Mouse (Mus musculus): ENCODE measurements around the gene Sdr39u1. TPM values are rescaled to one million over a fixed set of nuclear protein-coding genes. Genes with fewer than 3 reads are reported as not detected.

Sdr39u1 gene
- total RNA-seq (2021) = 10 to 100 TPM; 45.7 to 50.1 TPM
- long read RNA-seq, experiment 1, transcript Sdr39u1-201 (6 exons, 1,255 nt) = major isoform, 21 of 45 reads
- long read RNA-seq, experiment 1, partial matches to known transcripts = 6 of 45 reads
- long read RNA-seq, experiment 1, other reads (novel, unspliced or antisense) = 12 of 45 reads
- long read RNA-seq, experiment 2, transcript Sdr39u1-201 (6 exons, 1,255 nt) = major isoform, 18 of 39 reads
- long read RNA-seq, experiment 2, transcript Sdr39u1-216 (4 exons, 385 nt) = minor isoform, 5 of 39 reads
- long read RNA-seq, experiment 2, partial matches to known transcripts = 6 of 39 reads
- long read RNA-seq, experiment 2, other reads (novel, unspliced or antisense) = 4 of 39 reads

DNA sequence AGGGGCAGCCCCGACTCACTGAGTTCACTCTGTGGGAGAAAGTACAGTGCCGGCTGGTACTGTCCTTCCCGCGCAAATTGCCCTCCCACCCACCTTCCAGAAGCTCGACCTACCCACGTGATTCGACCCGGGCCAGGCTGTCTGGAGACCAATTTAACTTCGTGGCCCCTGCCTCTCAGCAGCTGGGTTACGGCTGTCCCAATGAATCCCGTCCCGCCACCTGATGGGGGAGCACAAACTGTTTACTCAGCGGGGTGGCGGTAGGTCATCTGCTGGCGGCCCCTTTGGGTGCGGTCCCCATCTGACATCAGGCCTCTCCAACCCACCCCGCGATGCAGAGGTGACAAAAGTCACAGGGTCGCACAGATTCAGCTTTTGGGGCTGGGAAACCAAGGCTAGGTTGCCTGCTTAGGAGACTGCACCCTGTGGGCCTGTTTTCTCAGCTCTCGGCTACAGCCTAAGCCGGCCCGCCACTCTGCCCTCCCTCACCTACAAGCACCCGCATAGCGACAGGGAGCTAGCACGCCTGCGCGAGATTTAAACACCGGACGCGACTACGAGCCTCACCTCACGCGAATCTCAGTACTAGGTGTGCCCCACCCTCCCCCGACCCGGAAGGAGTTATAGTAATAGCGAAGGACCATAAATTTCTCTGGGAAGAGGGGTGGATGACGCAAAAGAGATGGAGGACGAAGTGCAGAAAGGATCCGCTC lies at the start of gene Sdr39u1:
Gene Sdr39u1 (minus strand): TSS at position 593 of the 713 bp plus-strand sequence.
- peak; percentile 60 to 82 for DNase-seq (ENCODE audit: low spot score in 2 of 2)

DNA sequence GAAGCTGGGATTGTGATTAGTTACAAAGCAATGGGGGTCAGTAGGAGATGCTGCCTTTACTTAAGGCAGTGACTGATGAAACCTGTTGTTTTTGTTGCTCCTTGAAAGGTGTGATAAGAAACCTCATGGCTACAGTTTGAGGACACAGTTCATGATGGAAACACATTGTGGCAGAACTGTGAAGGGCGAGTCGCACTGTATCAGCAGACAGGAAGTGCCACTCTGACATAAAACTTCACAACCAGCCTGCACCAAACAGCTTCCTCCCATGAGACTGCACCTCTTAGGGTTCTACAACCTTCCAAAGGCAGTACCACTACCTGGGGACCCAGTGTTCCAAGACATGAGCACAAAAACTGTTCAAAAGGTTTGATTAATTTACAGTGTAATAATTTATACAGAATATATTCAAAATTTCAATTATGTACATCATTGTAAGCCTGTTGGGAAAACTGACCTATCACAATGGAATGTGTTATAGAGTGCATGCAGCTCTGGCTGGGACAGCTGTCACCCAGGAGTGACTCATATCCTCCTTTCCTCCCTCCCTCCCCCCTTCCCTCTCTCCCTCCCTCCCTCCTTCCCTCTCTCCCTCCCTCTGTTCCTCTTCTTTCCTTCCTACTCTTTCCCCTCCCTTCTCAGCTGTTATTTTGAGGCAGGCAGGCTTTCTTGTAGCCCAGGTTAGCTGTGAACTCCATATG lies 46.3 kb upstream of the Sdr39u1 start:
- no peak for DNase-seq (ENCODE audit: low spot score in 2 of 2)

DNA sequence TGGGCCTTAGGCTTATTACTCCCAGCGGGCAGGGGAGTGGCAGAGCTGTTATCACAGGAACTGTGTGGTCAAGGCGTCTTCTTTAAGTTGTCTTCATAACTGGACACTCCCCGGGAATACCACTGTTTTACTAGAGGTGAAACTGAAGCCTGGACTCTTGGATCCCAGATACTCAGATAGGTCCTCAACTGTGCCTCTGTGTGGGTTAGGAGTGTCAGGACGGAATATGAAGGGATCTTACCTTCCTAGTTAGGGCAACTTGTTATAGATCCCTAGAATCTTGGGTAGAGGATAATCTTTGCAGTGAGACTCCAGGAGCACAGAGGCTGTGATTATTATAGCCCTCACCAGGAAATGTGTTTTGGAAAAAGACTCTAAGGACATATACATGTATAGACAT lies 44.5 kb upstream of the Sdr39u1 start, which contains the start of gene Cma1:
Gene Cma1 (minus strand): TSS at position 101 of the 400 bp plus-strand sequence.
- DNase-seq (ENCODE audit: low spot score in 2 of 2) = no peak

- DNase-seq (ENCODE audit: low spot score in 2 of 2) = no peak
Measured at GRCm38 (mm10) chr14:55943601-55944000, 43.5 kb upstream of the Sdr39u1 start.

DNA sequence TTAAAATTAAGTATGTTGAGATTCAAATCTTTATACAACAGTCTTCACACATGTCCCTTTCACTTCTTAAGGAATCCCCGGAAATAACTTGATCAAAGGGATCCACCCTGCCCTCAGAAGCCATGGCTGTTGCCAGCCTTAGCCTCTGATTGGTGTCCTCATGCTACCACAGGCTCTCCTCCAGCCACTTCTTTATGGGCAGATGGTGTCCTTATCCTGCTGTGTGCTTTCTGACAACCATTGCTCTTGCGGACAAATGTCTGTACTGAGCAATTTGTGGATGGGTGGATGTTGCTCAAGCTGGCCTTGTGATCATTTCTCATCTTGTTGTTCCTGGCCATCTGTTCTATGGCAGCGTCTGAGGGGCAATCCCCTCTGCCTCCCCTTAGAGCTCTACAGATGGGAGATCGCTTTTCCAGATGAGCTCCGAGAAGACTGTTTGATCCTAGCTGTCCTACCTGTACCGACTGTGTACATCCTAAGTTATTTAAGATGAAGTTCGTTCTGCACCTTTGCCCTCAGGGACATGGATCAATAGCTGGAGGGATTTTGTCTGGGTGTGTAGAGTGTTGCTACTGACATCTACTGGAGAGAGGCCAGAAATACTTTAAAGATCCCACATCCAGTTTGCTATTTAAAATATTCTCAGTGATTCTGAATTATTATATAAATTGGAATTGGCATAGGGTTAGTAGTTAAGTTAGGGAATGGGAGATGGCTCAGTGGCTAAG lies 40.1 kb upstream of the Sdr39u1 start:
- no peak for DNase-seq (ENCODE audit: low spot score in 2 of 2)

DNA sequence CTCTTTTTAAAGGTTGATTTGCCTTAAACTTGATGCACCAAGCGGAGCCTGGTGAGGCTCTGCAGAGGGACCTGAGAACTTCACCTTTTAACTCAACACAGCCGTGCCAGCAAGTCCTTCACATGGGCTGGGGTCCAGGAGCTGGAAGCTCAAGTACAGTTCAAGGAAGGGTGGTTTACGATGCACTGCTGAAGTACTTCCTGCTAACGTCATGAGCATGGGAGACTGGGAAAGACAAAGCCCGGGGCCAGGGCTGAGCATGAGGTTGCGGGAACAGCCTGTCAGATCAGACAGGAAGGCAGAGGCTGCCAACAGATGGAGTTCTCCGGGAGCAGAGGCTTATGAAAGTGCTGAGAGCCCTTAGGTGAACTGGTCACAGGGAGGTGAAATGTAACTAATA lies 33.5 kb upstream of the Sdr39u1 start:
- no peak for DNase-seq (ENCODE audit: low spot score in 2 of 2)

GRCm38 (mm10) chr14:55929263-55929997 lies 29.3 kb upstream of the Sdr39u1 start:
- DNase-seq (ENCODE audit: low spot score in 2 of 2) = no peak

DNA sequence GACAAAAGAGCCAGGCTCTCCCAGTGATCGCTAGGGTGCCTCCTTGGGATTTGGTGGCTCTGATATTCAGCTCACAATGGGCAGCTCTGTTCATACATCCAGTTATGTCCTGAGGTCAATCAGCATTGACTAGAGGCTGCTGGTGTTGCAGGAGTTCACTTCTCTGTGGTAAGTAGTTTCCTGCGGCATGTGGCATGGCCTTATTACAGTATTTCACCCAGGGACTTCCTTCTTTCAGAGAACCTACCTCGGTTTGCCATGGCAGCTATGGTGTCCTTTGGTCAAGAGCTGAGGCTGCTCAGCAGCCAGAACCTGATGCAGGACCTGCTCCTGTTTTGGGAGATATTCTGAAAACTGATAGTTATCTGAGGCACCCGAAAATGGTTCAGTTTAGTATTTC lies 26.8 kb upstream of the Sdr39u1 start:
- no peak for DNase-seq (ENCODE audit: low spot score in 2 of 2)

DNA sequence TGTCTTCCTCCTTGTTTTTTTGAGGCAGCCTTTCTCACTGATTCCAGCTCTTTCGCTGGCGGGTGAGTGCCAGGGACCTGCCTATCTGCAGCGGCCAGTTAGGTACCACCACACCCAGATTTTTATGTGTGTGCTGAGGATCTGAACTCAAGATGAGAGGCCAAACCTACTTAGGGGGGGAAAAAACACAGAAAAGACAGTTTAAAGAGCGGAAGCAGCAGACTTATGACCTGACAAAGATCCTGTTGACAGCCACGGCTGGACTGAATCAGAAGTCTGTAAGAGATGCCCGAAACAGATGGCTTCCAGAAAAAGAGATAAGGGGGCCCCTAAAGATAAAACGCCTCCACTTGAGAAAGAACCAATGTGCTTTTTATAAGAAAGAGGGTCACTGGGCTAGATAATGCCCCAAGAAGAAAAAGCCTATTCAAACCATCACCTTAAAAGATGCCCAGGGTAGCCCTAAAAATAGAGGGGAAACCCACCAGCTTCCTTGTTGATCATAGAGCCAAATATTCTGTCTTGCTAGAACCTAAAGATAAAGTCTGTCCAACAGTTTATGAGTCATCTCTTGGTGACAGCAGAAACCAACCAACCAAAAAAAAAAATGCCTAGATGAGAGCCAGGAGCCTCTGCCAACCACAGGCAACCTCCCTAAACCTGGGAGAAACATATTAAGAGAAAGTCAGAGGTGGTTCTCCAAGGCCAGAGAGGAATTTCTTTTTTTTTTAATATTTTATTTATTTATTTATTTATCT lies 22.6 kb upstream of the Sdr39u1 start:
- no peak for DNase-seq (ENCODE audit: low spot score in 2 of 2)

DNA sequence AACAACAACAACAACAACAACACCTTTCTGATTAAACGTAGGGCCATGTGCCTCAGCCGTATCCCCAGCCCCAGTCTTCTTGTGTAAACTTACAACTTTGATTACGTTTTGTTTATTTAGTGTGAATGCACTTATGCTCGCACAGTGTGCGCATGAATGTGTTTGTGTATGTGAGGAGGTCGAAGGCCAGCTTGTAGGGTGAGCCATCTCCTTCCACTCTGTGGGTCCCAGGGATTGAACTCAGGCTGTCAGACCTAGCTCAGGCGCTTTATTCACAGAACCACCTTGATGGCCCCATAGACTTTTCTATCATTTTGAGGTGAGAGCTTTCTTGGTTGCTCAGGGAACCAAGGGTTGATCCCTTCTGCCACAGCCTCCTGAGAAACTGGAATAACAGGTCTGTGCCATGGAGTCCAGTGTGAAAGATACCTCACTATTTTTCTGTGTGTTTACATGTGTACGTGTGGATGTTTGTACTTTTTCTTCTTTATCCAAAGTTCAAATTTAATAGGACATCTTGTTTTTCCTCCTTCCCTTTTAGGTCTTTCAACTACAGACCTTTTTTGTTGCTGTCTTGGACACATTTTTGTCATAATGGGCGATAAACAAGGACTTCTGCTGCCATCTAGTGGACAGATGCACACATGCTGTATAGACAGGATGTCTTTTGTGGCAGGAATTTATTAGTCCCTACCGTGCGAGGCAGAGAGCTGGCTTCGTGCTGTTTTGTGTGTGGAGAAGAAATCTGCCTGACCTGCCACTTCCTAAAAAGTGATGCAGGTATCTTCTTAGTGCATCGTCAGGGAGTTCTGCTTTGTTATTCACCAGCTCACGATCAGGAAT lies 18.4 kb upstream of the Sdr39u1 start:
- peak in 1 of 2 experiments; percentile 66 for DNase-seq (ENCODE audit: low spot score in 2 of 2)

- no peak for DNase-seq (ENCODE audit: low spot score in 2 of 2)
Measured at GRCm38 (mm10) chr14:55913406-55913805, 13.3 kb upstream of the Sdr39u1 start.

GRCm38 (mm10) chr14:55905518-55905917 lies 5.4 kb upstream of the Sdr39u1 start:
- DNase-seq (ENCODE audit: low spot score in 2 of 2) = no peak

GRCm38 (mm10) chr14:55900414-55900755 lies 292 bp upstream of the Sdr39u1 start:
- no peak for DNase-seq (ENCODE audit: low spot score in 2 of 2)

- DNase-seq (ENCODE audit: low spot score in 2 of 2) = no peak
Measured at GRCm38 (mm10) chr14:55898947-55899346, 1.1 kb downstream of the Sdr39u1 start.

- DNase-seq (ENCODE audit: low spot score in 2 of 2) = no peak
Measured at GRCm38 (mm10) chr14:55897671-55898070, 2.4 kb downstream of the Sdr39u1 start.

DNA sequence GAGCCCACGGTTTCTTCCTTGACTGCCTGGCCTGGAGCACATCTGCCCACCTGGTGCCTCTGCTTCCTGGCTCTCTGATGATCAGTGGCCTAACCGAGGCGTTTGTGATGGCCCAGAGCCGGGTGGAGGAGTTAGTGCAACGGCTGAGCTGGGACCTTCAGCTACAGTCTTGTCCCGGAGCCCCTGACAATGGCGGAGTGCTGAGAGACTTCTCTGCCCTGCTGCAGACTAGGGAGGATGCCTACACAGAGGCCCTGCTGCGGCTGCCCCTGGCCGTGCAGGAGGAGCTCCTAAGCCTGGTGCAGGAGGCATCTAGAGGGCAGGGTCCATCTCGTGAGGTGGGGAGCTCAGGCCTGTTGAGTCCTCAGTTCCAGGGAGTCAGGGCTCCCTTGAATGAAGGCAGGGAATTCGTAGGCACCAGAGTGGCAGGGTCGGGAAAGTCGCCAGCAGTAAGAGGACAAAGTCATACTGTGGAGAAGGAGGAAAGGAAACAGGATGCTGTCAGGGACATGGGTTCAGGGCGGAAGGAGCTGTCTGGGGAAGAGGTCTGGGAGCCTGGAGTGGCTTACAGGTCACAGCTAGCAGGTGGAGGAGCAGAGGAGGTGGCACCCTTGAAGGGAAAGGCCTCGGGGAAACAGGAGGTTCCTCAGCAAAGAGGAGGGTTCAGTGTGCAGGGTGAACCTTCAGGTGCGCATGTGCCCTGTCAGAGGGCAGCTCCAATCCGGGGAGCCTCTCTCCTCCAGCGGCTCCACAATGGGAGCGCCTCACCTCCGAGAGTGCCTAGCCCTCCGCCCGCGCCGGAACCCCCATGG lies 13.3 kb downstream of the Sdr39u1 start:
- no peak for DNase-seq (ENCODE audit: low spot score in 2 of 2)

DNA sequence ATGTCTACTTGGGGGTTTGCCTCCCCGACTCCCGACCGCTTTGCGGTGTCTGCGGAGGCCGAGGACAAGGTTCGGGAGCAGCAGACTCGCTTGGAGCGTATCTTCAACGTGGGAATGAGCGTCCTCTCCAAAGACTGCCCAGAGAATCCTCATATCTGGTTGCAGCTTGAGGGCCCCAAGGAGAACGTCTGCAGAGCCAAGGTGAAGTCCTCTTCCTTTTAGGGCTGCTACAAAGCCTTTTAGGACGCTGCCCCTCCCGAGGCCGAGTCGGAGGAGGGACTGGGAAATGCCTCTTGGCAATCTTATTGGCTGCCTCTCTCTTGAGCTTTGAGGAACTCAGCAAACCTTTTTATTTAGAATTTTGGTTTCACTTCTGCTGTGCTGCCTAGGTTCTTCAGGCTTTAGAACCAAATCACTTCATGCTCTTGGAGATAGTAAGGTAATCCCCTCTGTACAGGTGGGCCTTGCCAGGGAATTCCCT lies 14.3 kb downstream of the Sdr39u1 start:
- peak in 1 of 2 experiments; percentile 53 for DNase-seq (ENCODE audit: low spot score in 2 of 2)
